Mouse (Mus musculus): ENCODE results near the gene Ybey. TPM values are rescaled to one million over a fixed set of nuclear protein-coding genes. Genes with fewer than 3 reads are reported as not detected.
A peak's percentile ranks its signal among the peaks of the same experiment; 100 is the strongest.

Ybey gene
- total and polyA plus RNA-seq, 3 experiments, result 2.2 to 3.7 (median 3.5) TPM

GRCm38 (mm10) chr10:76440281-76440680 lies 28.6 kb downstream of the Ybey start, which contains the start of gene AC141477.1:
Gene AC141477.1 (minus strand): TSS chr10:76440444.
- 92% methylated on average over 17 of the region's 17 CpGs for WGBS
- no peaks in the 10 kb centered on the region; the same call in 1 of the 2 replicates for H3K36me3 ChIP-seq (ENCODE audit: control insufficient read depth, insufficient read depth, low read length)
- H3K79me2 ChIP-seq (replicated peaks; ENCODE audit: control insufficient read depth, insufficient read depth, low read length), result peaks cover 4% of the 10 kb centered on the region; the same call in 1 of the 2 replicates
- TF ChIP-seq CTCF (IDR thresholded peaks at IDR 0.05) (no peak), POLR2A (IDR thresholded peaks at IDR 0.05; ENCODE audit: insufficient read depth, low read depth, low read length) (no peak), EP300 (IDR thresholded peaks at IDR 0.05; ENCODE audit: insufficient read depth, low read depth, low read length) (no peak)
- intact Hi-C loops (cut with DNase I), result no loop called here
- peaks cover 4% of the 10 kb centered on the region for H3K4me1 ChIP-seq (ENCODE audit: control insufficient read depth, insufficient read depth, low read length)
- H3K27me3 ChIP-seq (ENCODE audit: control insufficient read depth, insufficient read depth, low read length), result no peaks in the 10 kb centered on the region
- no peak within 1 kb of the TSS for H3K4me3 ChIP-seq
- H3K27ac ChIP-seq, result no peak within 1 kb of the TSS
- DNase-seq, result no peak
- no peak within 1 kb of the TSS for H3K9ac ChIP-seq (ENCODE audit: low read depth, low read length)

GRCm38 (mm10) chr10:76439107-76439890 lies 29.6 kb downstream of the Ybey start:
- no peak overlapping the region for H3K4me3 ChIP-seq
- peaks cover 4% of the 10 kb centered on the region for H3K4me1 ChIP-seq (ENCODE audit: control insufficient read depth, insufficient read depth, low read length)
- H3K9ac ChIP-seq (ENCODE audit: low read depth, low read length), result no peak overlapping the region
- DNase-seq, result no peak
- no peak for TF ChIP-seq CTCF (IDR thresholded peaks at IDR 0.05)
- WGBS, result 82% methylated on average over 9 of the region's 9 CpGs
- no peaks in the 10 kb centered on the region for H3K27me3 ChIP-seq (ENCODE audit: control insufficient read depth, insufficient read depth, low read length)
- H3K79me2 ChIP-seq (replicated peaks; ENCODE audit: control insufficient read depth, insufficient read depth, low read length), result peaks cover 4% of the 10 kb centered on the region; the same call in 1 of the 2 replicates
- no peaks in the 10 kb centered on the region; the same call in 1 of the 2 replicates for H3K36me3 ChIP-seq (ENCODE audit: control insufficient read depth, insufficient read depth, low read length)
- no peak overlapping the region for H3K27ac ChIP-seq
- intact Hi-C loops (cut with DNase I), result no loop called here

- no peak for TF ChIP-seq POLR2A (IDR thresholded peaks at IDR 0.05; ENCODE audit: insufficient read depth, low read depth, low read length)
- TF ChIP-seq EP300 (IDR thresholded peaks at IDR 0.05; ENCODE audit: insufficient read depth, low read depth, low read length), result no peak
- TF ChIP-seq CTCF (IDR thresholded peaks at IDR 0.05), result no peak
- H3K36me3 ChIP-seq (ENCODE audit: control insufficient read depth, insufficient read depth, low read length), result no peaks in the 10 kb centered on the region; the same call in 1 of the 2 replicates
- 0 out of 2 replicates have a peak, but pooled peaks cover 2% of the 10 kb centered on the region for H3K79me2 ChIP-seq (replicated peaks; ENCODE audit: control insufficient read depth, insufficient read depth, low read length)
- WGBS, result 88% methylated on average over 11 of the region's 11 CpGs
- no peak overlapping the region for H3K9ac ChIP-seq (ENCODE audit: low read depth, low read length)
- intact Hi-C loops (cut with DNase I), result no loop called here
- no peak overlapping the region for H3K27ac ChIP-seq
- no peaks in the 10 kb centered on the region for H3K4me1 ChIP-seq (ENCODE audit: control insufficient read depth, insufficient read depth, low read length)
- no peak overlapping the region for H3K4me3 ChIP-seq
- DNase-seq, result no peak
- H3K27me3 ChIP-seq (ENCODE audit: control insufficient read depth, insufficient read depth, low read length), result no peaks in the 10 kb centered on the region
These were observed 35.0 kb downstream of the Ybey start for GRCm38 (mm10) chr10:76433925-76434324.

- no peak overlapping the region for H3K9ac ChIP-seq (ENCODE audit: low read depth, low read length)
- H3K27me3 ChIP-seq (ENCODE audit: control insufficient read depth, insufficient read depth, low read length), result no peaks in the 10 kb centered on the region
- no peaks in the 10 kb centered on the region for H3K4me1 ChIP-seq (ENCODE audit: control insufficient read depth, insufficient read depth, low read length)
- no peaks in the 10 kb centered on the region for H3K79me2 ChIP-seq (replicated peaks; ENCODE audit: control insufficient read depth, insufficient read depth, low read length)
- TF ChIP-seq CTCF (IDR thresholded peaks at IDR 0.05) (no peak), POLR2A (IDR thresholded peaks at IDR 0.05; ENCODE audit: insufficient read depth, low read depth, low read length) (no peak), EP300 (IDR thresholded peaks at IDR 0.05; ENCODE audit: insufficient read depth, low read depth, low read length) (no peak)
- DNase-seq, result no peak
- intact Hi-C loops (cut with DNase I), result no loop called here
- no peak overlapping the region for H3K27ac ChIP-seq
- WGBS, result 95% methylated on average over 7 of the region's 7 CpGs
- H3K36me3 ChIP-seq (ENCODE audit: control insufficient read depth, insufficient read depth, low read length), result no peaks in the 10 kb centered on the region; the same call in 1 of the 2 replicates
- no peak overlapping the region for H3K4me3 ChIP-seq
These were observed 43.2 kb downstream of the Ybey start for GRCm38 (mm10) chr10:76425674-76426073.

- Histone ChIP-seq H3K36me3 (ENCODE audit: control insufficient read depth, insufficient read depth, low read length) (peaks cover 4% of the 10 kb centered on the region), H3K4me3 (peak overlapping the region; percentile 17), H3K9ac (ENCODE audit: low read depth, low read length) (0 out of 2 replicates have a peak overlapping the region, but pooled peaks have one; percentile 33), H3K27me3 (ENCODE audit: control insufficient read depth, insufficient read depth, low read length) (no peaks in the 10 kb centered on the region), H3K4me1 (ENCODE audit: control insufficient read depth, insufficient read depth, low read length) (peaks cover 4% of the 10 kb centered on the region; the same call in 1 of the 2 replicates), H3K27ac (peak overlapping the region; percentile 87), H3K79me2 (replicated peaks; ENCODE audit: control insufficient read depth, insufficient read depth, low read length) (no peaks in the 10 kb centered on the region; the same call in none of the 2 replicates)
- DNase-seq, result peak; percentile 52 to 79
- 72% methylated on average over 12 of the region's 12 CpGs for WGBS
- TF ChIP-seq POLR2A (IDR thresholded peaks at IDR 0.05; ENCODE audit: insufficient read depth, low read depth, low read length) (peak; percentile 27; the same call in 1 of the 2 replicates), CTCF (IDR thresholded peaks at IDR 0.05) (no peak), EP300 (IDR thresholded peaks at IDR 0.05; ENCODE audit: insufficient read depth, low read depth, low read length) (peak; percentile 57)
- intact Hi-C loops (cut with DNase I), result no loop called here
These were observed 52.1 kb downstream of the Ybey start for GRCm38 (mm10) chr10:76416811-76417210.

Other genes starting within 250 kb of the Ybey start
- gene Prmt2, start 231.2 kb downstream of the Ybey start, total RNA-seq (2021), result 10 to 100 TPM in 1 of 2 experiments, 1 to 10 TPM in 1; 7.9 to 11.1 TPM
- gene Prmt2, start 231.2 kb downstream of the Ybey start, polyA plus RNA-seq (2012; rRNA removed), result 23.0 and 28.7 TPM in 2 replicates
- 1 to 10 TPM; 1.4 to 1.5 TPM for gene S100b, start 215.3 kb downstream of the Ybey start, total RNA-seq (2021)
- gene S100b, start 215.3 kb downstream of the Ybey start, polyA plus RNA-seq (2012; rRNA removed), result 3.6 and 3.7 TPM in 2 replicates
- gene Dip2a, start 123.8 kb downstream of the Ybey start, total RNA-seq (2021), result 1 to 10 TPM; 8.4 to 9.2 TPM
- gene Dip2a, start 123.8 kb downstream of the Ybey start, polyA plus RNA-seq (2012; rRNA removed), result 7.5 and 9.9 TPM in 2 replicates
- gene AC141477.1, start 28.7 kb downstream of the Ybey start, total RNA-seq (2021), result not detected
- gene AC141477.1, start 28.7 kb downstream of the Ybey start, polyA plus RNA-seq (2012; rRNA removed), result not detected in 2 replicates
- 10 to 100 TPM; 42.2 to 56.7 TPM for gene Pcnt, start 26.3 kb downstream of the Ybey start, total RNA-seq (2021)
- gene Pcnt, start 26.3 kb downstream of the Ybey start, polyA plus RNA-seq (2012; rRNA removed), result 27.4 and 43.0 TPM in 2 replicates
- under 1 TPM in 1 of 2 experiments, not detected in 1; 0.20 TPM for gene 2610028H24Rik, start 20.0 kb downstream of the Ybey start, total RNA-seq (2021)
- 0.47 and 1.8 TPM in 2 replicates for gene 2610028H24Rik, start 20.0 kb downstream of the Ybey start, polyA plus RNA-seq (2012; rRNA removed)
- gene Mcm3ap, start 187 bp downstream of the Ybey start, total RNA-seq (2021), result 10 to 100 TPM; 21.4 to 24.9 TPM
- gene Mcm3ap, start 187 bp downstream of the Ybey start, polyA plus RNA-seq (2012; rRNA removed), result 14.7 and 25.3 TPM in 2 replicates
- gene Lss, start 62.5 kb upstream of the Ybey start, total RNA-seq (2021), result 1 to 10 TPM; 6.6 to 7.5 TPM
- 4.7 and 6.1 TPM in 2 replicates for gene Lss, start 62.5 kb upstream of the Ybey start, polyA plus RNA-seq (2012; rRNA removed)
- not detected for gene Spatc1l, start 93.2 kb upstream of the Ybey start, total RNA-seq (2021)
- 0.10 and 0.12 TPM in 2 replicates for gene Spatc1l, start 93.2 kb upstream of the Ybey start, polyA plus RNA-seq (2012; rRNA removed)
- gene Ftcd, start 106.5 kb upstream of the Ybey start, total RNA-seq (2021), result not detected
- 0.12 TPM in 1 of 2 replicates, not detected in the other for gene Ftcd, start 106.5 kb upstream of the Ybey start, polyA plus RNA-seq (2012; rRNA removed)
- gene Col6a2, start 154.5 kb upstream of the Ybey start, total RNA-seq (2021), result 10 to 100 TPM; 36.0 to 65.5 TPM
- 70.2 and 89.7 TPM in 2 replicates for gene Col6a2, start 154.5 kb upstream of the Ybey start, polyA plus RNA-seq (2012; rRNA removed)